Mouse (Mus musculus) lung, postnatal 25 days (tissue): ENCODE results near the gene Clspn.
A peak's percentile ranks its signal among the peaks of the same experiment; 100 is the strongest.
"Not testable (repeated sequence)": the region's sequence is repeated elsewhere in the genome, so short reads cannot be mapped to it uniquely, and the experiment has no call there.

Source experiments
- DNase-seq: peaks from one replicate; pipeline ENCODE4 v3.0.0; 2022; ENCODE audit warnings: low spot score

The Clspn gene

GRCm38 (mm10) chr4:126556809-126557711 is at the start of gene Clspn:
TSS of gene Clspn (plus strand) at chr4:126556935.
- peak; percentile 90 for DNase-seq

DNA sequence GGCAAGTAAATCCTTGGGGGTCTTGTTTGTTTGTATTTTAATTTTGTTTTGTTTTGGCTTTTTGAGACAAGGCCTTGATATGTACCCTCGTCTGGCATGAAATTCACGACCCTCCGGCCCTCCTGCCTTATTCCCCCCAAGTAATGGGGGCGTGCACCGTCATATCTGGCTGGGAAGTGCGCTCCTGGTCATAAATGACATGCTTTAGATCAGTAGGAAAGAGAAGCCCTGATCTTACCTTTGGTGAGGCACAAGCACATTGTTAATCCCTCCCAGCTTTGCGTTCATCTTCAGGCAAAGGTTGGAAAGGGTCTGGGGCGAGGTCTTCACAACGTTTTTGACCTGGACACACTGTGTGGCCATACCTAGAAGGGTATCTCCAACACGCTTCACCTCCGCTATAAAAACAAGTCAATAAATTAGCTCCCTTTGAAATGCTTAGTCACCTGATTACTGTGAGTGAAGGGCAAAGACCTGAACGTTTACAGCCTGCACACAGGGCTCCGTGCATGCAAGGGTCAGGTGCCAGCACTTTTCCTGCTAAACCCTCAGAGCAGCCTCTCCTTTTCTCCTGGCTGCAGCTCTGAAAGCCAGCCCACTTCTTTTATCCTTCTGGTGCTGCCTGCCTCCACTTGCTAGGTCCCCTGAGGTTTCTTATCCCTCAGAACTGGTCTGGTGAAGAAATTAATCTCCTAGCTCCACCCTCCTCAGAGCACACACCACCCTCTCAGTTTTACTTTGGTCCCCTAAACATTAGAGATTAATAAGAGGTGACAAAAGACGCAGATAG is 48.4 kb upstream of the Clspn start:
- DNase-seq = no peak

GRCm38 (mm10) chr4:126509072-126509471 is 47.7 kb upstream of the Clspn start:
- no peak for DNase-seq

DNA sequence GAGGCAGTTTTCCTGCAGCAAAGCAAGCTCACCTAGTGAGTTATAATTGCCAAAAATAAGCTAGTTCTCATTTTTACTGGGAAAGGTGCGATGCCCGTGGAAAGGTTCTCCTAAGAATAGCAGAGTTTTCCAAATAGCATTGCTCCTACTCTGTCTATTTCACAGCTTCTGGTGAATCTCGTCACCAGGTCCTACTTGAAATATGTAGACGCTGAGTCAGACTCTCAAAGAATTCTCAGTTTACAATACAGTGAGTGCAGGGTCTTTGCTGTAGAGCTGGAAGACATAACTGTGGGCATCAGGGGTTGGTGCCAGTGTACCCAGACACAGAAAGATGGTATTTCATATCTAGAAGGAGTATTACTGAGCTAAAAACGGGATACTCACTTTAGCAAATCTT is 45.7 kb upstream of the Clspn start:
- DNase-seq = peak; percentile 46

DNA sequence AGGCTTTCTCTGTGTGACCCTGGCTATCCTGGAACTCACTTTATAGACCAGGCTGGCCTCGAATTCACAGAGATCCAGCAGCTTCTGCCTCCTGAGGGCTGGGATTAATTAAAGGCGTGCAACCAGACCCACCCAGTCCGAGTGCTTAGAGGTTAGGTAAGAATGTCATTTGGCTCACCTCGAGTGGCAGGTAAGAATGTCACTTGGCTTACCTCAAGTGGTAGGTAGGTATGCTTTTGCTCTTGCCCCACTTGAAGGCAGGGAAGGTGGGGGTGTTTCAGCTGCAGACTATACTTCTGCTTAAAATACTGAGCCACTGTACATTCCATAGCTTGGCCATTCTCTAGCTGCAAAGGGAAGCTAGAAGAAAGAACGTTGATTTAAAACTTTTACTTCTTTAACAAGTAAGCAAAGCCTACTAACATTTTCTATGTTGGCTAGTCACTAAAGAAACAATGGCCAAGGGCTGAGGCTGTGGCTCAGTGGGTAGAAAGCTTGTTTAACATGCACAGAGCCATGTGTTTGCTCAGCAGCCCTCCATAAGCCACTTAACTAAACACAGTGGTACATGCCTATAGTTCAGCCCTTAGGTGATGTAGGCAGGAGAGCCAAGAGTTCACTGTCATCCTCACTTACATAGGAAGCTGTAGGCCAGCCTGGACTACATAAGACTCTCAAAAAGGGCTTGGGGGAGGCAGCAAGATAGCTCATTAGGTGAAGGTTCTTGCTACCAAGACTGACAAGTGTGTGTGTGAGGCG is 44.2 kb upstream of the Clspn start:
- peak; percentile 81 for DNase-seq

- DNase-seq = no peak
Observed at GRCm38 (mm10) chr4:126526164-126526563, 30.6 kb upstream of the Clspn start.

DNA sequence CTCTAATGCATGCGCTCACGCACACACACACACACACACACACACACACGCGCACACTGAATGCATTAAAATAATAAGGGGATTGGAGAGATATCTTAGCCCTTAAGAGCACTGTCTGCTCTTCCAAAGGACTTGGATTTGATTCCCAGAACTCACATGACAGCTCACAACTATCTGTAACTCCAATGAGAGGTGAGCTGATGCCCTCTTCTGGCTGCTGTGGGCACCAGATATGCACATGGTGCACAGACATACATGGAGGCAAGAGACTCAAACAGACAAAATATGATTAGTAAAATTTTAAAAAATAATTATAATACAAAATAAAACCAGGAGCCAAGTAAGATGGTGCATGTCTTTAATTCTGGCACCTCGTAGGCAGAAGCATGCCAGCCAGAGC is 29.9 kb upstream of the Clspn start:
- no peak for DNase-seq

- no peak for DNase-seq
Observed at GRCm38 (mm10) chr4:126532292-126532691, 24.4 kb upstream of the Clspn start.

DNA sequence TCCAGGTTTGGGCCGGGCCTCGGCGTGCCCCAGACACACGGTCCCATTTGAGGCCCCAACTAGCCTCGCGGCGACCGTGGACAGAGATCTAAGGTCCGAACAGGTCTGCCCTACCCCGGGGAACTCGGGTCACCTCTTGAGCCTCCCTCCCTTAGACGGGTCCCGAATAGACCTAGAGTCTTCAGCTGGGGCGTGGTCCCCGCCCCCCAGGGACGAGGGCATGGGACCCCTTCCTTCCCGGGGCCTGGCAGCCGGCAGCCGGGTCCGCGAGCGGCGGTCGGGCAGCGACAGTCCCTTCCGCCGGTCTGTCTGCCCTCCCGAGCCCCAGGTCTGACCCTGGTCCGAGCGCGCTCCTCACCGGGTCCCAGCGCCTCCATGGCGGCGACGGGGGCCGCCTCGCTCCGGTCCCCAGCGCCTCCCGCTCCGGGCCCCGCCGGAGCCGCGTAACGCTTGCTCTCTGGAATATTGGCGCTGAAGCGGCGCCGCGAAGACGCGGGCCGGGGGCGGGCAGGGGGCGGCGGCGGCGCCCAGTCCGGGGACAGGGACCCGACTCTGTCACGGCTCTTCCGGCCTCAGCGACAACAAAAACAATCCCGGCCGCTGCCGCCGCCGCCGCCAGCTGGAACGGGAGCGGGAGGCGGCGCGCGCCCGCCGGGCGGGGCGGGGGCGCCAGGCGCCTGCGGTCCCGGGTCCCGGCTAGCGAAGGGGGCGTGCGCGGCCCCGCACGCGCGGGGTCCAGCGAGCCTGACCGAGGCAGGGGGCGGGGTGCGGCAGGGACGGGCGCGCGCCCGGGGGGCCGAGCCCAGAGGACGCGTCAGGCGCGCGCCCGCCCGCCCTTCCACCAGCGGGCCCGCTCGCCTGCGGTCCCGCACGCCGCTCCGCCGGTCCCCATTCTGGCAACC is 23.7 kb upstream of the Clspn start, which contains the start of gene Ago4:
Gene Ago4, minus strand, starts transcription at position 646 of the 902 bp plus-strand sequence.
- DNase-seq = peak; percentile 46

- DNase-seq = no peak
Observed at GRCm38 (mm10) chr4:126533729-126534070, 23.0 kb upstream of the Clspn start.

DNA sequence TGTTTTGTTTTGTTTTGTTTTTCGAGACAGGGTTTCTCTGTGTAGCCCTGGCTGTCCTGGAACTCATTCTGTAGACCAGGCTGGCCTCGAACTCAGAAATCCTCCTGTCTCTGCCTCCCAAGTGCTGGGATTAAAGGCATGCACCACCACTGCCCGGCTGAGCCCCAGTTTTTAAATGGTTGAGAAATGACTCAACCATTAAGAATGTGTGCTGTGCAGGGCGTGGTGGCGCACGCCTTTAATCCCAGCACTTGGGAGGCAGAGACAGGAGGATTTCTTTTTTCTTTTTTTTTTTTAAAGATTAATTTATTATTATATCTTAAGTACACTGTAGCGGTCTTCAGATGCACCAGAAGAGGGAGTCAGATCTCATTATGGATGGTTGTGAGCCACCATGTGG is 21.1 kb upstream of the Clspn start:
- not testable (repeated sequence) for DNase-seq

- no peak for DNase-seq
Observed at GRCm38 (mm10) chr4:126536865-126537264, 19.9 kb upstream of the Clspn start.

GRCm38 (mm10) chr4:126540487-126541071 is 16.2 kb upstream of the Clspn start:
- DNase-seq = no peak

DNA sequence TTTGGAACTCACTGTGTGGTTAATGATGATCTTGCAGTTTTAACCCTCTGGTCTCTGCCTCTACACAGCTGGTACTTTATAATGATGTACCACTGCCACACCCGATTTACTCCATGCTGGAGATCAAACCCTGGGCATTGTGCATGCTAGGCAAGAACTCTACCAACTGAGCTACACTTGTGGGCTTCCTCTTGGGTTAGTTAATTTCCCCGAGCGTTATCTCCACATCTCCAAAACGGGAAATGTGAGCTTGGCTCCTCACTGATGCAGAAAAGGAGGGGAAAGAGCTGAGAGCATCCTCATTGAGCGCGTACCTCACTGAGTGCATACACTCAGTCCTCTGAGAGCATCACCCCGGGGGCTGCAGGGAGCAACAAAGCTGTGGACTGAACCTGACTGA is 13.9 kb upstream of the Clspn start:
- DNase-seq = no peak

- DNase-seq = no peak
Observed at GRCm38 (mm10) chr4:126545016-126545415, 11.7 kb upstream of the Clspn start.

DNA sequence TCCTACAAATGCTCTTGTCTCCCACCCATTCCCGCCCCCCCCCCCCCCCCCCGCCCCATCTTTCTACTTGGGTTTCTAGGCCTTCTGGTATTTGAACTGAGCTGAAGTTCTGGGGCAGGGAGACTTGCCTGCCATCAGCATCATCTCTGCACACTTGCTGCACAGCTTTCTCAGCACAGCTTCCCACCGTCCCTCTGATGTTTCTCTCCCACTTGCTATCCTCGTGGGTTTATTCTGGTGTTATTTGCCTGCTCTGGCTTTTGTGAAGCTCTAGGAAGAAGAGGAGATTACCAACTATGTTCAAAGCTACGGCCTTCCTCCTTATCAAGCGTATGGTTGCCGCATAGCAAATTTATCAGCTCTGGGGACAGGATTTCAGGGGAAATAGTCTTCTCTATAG is 11.0 kb upstream of the Clspn start:
- DNase-seq = no peak

GRCm38 (mm10) chr4:126546183-126546582 is 10.6 kb upstream of the Clspn start:
- DNase-seq = no peak

GRCm38 (mm10) chr4:126552136-126552535 is 4.6 kb upstream of the Clspn start:
- DNase-seq = no peak

- DNase-seq = no peak
Observed at GRCm38 (mm10) chr4:126553105-126553504, 3.6 kb upstream of the Clspn start.

DNA sequence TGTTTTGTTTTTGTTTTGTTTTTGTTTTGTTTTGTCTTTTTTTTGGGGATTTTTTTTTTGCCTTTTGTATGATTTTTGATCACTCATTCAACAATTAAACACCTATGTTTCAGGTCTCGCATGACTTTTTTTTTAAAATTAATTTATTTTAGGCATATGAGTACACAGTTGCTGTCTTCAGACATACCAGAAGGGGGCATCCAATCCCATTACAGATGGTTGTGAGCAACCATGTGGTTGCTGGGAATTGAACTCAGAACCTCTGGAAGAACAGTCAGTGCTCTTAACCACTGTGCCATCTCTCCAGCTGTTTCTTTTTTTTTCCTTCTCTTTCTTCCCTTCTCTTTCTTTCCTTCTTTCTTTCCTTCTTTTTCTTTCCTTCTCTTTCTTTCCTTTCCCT is 3.0 kb upstream of the Clspn start:
- no peak for DNase-seq

GRCm38 (mm10) chr4:126554462-126554861 is 2.3 kb upstream of the Clspn start:
- no peak for DNase-seq
